Mouse (Mus musculus): ENCODE results near the gene E2f2. TPM values are rescaled to one million over a fixed set of nuclear protein-coding genes. Genes with fewer than 3 reads are reported as not detected.

The E2f2 gene
- polyA plus RNA-seq, 1 experiment from 2014 or later: 5.5 TPM

- H3K4me1 ChIP-seq (replicated peaks; ENCODE audit: control insufficient read depth, insufficient read depth, low read length): peaks cover 16% of the 10 kb centered on the region
- no peaks in the 10 kb centered on the region for H3K36me3 ChIP-seq (ENCODE audit: control insufficient read depth, insufficient read depth, low read length)
- peak overlapping the region; percentile 26 for H3K4me3 ChIP-seq (ENCODE audit: low read depth, low read length)
- H3K4me2 ChIP-seq (replicated peaks; ENCODE audit: low read depth, low read length): peak overlapping the region; percentile 33
- ATAC-seq (ENCODE audit: low FRiP score): peak; percentile 57
- peak overlapping the region; percentile 49 for H3K9ac ChIP-seq (ENCODE audit: low read depth, low read length)
- H3K9me3 ChIP-seq (ENCODE audit: control insufficient read depth, low read length): no peaks in the 10 kb centered on the region
- WGBS: under 1% methylated on average over 15 of the region's 15 CpGs
- no peaks in the 10 kb centered on the region for H3K27me3 ChIP-seq (ENCODE audit: control insufficient read depth, insufficient read depth, low read length)
- H3K27ac ChIP-seq (ENCODE audit: low read depth, low read length): peak overlapping the region; percentile 91
- peak; percentile 78 for DNase-seq (ENCODE audit: low spot score)
Observed at GRCm38 (mm10) chr4:136134418-136134977, 37.7 kb upstream of the E2f2 start.

GRCm38 (mm10) chr4:136134978-136135873, 37.0 kb upstream of the E2f2 start:
- Histone ChIP-seq H3K4me2 (replicated peaks; ENCODE audit: low read depth, low read length) (peak overlapping the region; percentile 33), H3K27me3 (ENCODE audit: control insufficient read depth, insufficient read depth, low read length) (no peaks in the 10 kb centered on the region), H3K4me3 (ENCODE audit: low read depth, low read length) (peak overlapping the region; percentile 26), H3K4me1 (replicated peaks; ENCODE audit: control insufficient read depth, insufficient read depth, low read length) (peaks cover 16% of the 10 kb centered on the region), H3K36me3 (ENCODE audit: control insufficient read depth, insufficient read depth, low read length) (no peaks in the 10 kb centered on the region), H3K9me3 (ENCODE audit: control insufficient read depth, low read length) (no peaks in the 10 kb centered on the region), H3K27ac (ENCODE audit: low read depth, low read length) (peak overlapping the region; percentile 91), H3K9ac (ENCODE audit: low read depth, low read length) (peak overlapping the region; percentile 49)
- ATAC-seq (ENCODE audit: low FRiP score) (peak; percentile 83), DNase-seq (ENCODE audit: low spot score) (peak; percentile 90)
- under 1% methylated on average over 43 of the region's 50 CpGs for WGBS

- peak overlapping the region; percentile 91 for H3K27ac ChIP-seq (ENCODE audit: low read depth, low read length)
- H3K9ac ChIP-seq (ENCODE audit: low read depth, low read length): peak overlapping the region; percentile 49
- no peak for ATAC-seq (ENCODE audit: low FRiP score)
- H3K4me1 ChIP-seq (replicated peaks; ENCODE audit: control insufficient read depth, insufficient read depth, low read length): peaks cover 19% of the 10 kb centered on the region
- peak overlapping the region; percentile 26; the same call in 1 of the 2 replicates for H3K4me3 ChIP-seq (ENCODE audit: low read depth, low read length)
- no peaks in the 10 kb centered on the region for H3K9me3 ChIP-seq (ENCODE audit: control insufficient read depth, low read length)
- no peaks in the 10 kb centered on the region for H3K36me3 ChIP-seq (ENCODE audit: control insufficient read depth, insufficient read depth, low read length)
- WGBS: 25% methylated on average over 9 of the region's 9 CpGs
- H3K27me3 ChIP-seq (ENCODE audit: control insufficient read depth, insufficient read depth, low read length): no peaks in the 10 kb centered on the region
- H3K4me2 ChIP-seq (replicated peaks; ENCODE audit: low read depth, low read length): peak overlapping the region; percentile 33
- DNase-seq (ENCODE audit: low spot score): no peak
Observed at GRCm38 (mm10) chr4:136135874-136136728, 36.1 kb upstream of the E2f2 start.

- Histone ChIP-seq H3K27ac (ENCODE audit: low read depth, low read length) (peak overlapping the region; percentile 74), H3K27me3 (ENCODE audit: control insufficient read depth, insufficient read depth, low read length) (no peaks in the 10 kb centered on the region), H3K36me3 (ENCODE audit: control insufficient read depth, insufficient read depth, low read length) (no peaks in the 10 kb centered on the region), H3K4me1 (replicated peaks; ENCODE audit: control insufficient read depth, insufficient read depth, low read length) (peaks cover 36% of the 10 kb centered on the region), H3K9me3 (ENCODE audit: control insufficient read depth, low read length) (no peaks in the 10 kb centered on the region), H3K4me2 (replicated peaks; ENCODE audit: low read depth, low read length) (no peak overlapping the region), H3K4me3 (ENCODE audit: low read depth, low read length) (no peak overlapping the region), H3K9ac (ENCODE audit: low read depth, low read length) (no peak overlapping the region)
- ATAC-seq (ENCODE audit: low FRiP score) (no peak), DNase-seq (ENCODE audit: low spot score) (no peak)
- WGBS: 57% methylated on average over 17 of the region's 17 CpGs
Observed at GRCm38 (mm10) chr4:136139326-136140110, 32.7 kb upstream of the E2f2 start.

- DNase-seq (ENCODE audit: low spot score) (peak; percentile 96), ATAC-seq (ENCODE audit: low FRiP score) (peak; percentile 84)
- 4% methylated on average over 31 of the region's 31 CpGs for WGBS
- no peaks in the 10 kb centered on the region; the same call in 1 of the 2 replicates for H3K27me3 ChIP-seq (ENCODE audit: control insufficient read depth, insufficient read depth, low read length)
- peaks cover 33% of the 10 kb centered on the region for H3K4me1 ChIP-seq (replicated peaks; ENCODE audit: control insufficient read depth, insufficient read depth, low read length)
- H3K9ac ChIP-seq (ENCODE audit: low read depth, low read length): peak overlapping the region; percentile 25
- H3K36me3 ChIP-seq (ENCODE audit: control insufficient read depth, insufficient read depth, low read length): no peaks in the 10 kb centered on the region
- H3K9me3 ChIP-seq (ENCODE audit: control insufficient read depth, low read length): no peaks in the 10 kb centered on the region
- no peak overlapping the region for H3K4me3 ChIP-seq (ENCODE audit: low read depth, low read length)
- peak overlapping the region; percentile 34 for H3K4me2 ChIP-seq (replicated peaks; ENCODE audit: low read depth, low read length)
- peak overlapping the region; percentile 94 for H3K27ac ChIP-seq (ENCODE audit: low read depth, low read length)
Observed at GRCm38 (mm10) chr4:136140327-136141250, 31.6 kb upstream of the E2f2 start.

- Histone ChIP-seq H3K4me3 (ENCODE audit: low read depth, low read length) (peak overlapping the region; percentile 79), H3K4me2 (replicated peaks; ENCODE audit: low read depth, low read length) (peak overlapping the region; percentile 80), H3K36me3 (ENCODE audit: control insufficient read depth, insufficient read depth, low read length) (no peaks in the 10 kb centered on the region), H3K27ac (ENCODE audit: low read depth, low read length) (peak overlapping the region; percentile 94), H3K27me3 (ENCODE audit: control insufficient read depth, insufficient read depth, low read length) (no peaks in the 10 kb centered on the region; the same call in 1 of the 2 replicates), H3K9me3 (ENCODE audit: control insufficient read depth, low read length) (no peaks in the 10 kb centered on the region), H3K9ac (ENCODE audit: low read depth, low read length) (peak overlapping the region; percentile 45), H3K4me1 (replicated peaks; ENCODE audit: control insufficient read depth, insufficient read depth, low read length) (peaks cover 31% of the 10 kb centered on the region; the same call in 1 of the 2 replicates)
- ATAC-seq (ENCODE audit: low FRiP score) (no peak), DNase-seq (ENCODE audit: low spot score) (peak; percentile 39)
- 14% methylated on average over 17 of the region's 17 CpGs for WGBS
Observed at GRCm38 (mm10) chr4:136142267-136143192, 29.7 kb upstream of the E2f2 start.

All from hindbrain, embryonic 11.5 days (tissue).